Mouse (Mus musculus): ENCODE data around the gene Zmiz1. TPM values are rescaled to one million over a fixed set of nuclear protein-coding genes. Genes with fewer than 3 reads are reported as not detected.

Zmiz1 gene
- polyA plus RNA-seq, 1 experiment from 2014 or later, result 42.5 TPM

DNA sequence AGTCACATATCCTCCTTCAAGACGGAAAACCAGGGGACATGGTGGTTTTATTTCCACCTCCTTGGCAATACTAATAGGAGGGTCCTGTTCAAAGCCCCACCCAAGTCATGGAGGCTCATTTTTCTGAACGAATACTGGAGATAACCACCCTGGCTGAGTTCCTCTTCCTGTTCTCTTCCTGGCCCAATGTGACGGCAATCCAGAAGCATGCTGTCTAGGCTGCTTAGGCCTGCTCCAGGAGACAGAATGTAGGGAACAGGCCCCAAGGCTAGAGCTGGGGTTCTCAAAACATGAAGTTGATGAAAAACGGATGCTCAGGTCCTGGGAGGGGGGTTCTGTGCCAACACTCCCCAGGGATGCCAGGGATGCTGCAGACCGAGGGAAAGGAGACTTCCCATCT is 17.5 kb upstream of the Zmiz1 start:
- no peak overlapping the region for H3K27ac ChIP-seq
- H3K27me3 ChIP-seq (ENCODE audit: poor library complexity, severe bottlenecking), result 0 out of 2 replicates have a peak, but pooled peaks cover 7% of the 10 kb centered on the region
- no peak overlapping the region for H3K4me3 ChIP-seq
- WGBS, result 86% methylated on average over 5 of the region's 5 CpGs
- no peaks in the 10 kb centered on the region for H3K9me3 ChIP-seq
- H3K36me3 ChIP-seq (replicated peaks), result no peaks in the 10 kb centered on the region
- no peak for DNase-seq (ENCODE audit: extremely low spot score, low spot score)
- peaks cover 22% of the 10 kb centered on the region for H3K4me1 ChIP-seq

GRCm38 (mm10) chr14:25442676-25443075 is 16.3 kb upstream of the Zmiz1 start:
- 35% methylated on average over 2 of the region's 2 CpGs for WGBS
- no peaks in the 10 kb centered on the region for H3K9me3 ChIP-seq
- peak overlapping the region; percentile 41; the same call in 1 of the 2 replicates for H3K27ac ChIP-seq
- no peaks in the 10 kb centered on the region for H3K36me3 ChIP-seq (replicated peaks)
- peaks cover 22% of the 10 kb centered on the region for H3K4me1 ChIP-seq
- DNase-seq (ENCODE audit: extremely low spot score, low spot score), result no peak
- H3K4me3 ChIP-seq, result no peak overlapping the region
- 0 out of 2 replicates have a peak, but pooled peaks cover 12% of the 10 kb centered on the region for H3K27me3 ChIP-seq (ENCODE audit: poor library complexity, severe bottlenecking)

GRCm38 (mm10) chr14:25447136-25447775 is 11.7 kb upstream of the Zmiz1 start:
- WGBS, result 85% methylated on average over 6 of the region's 6 CpGs
- Histone ChIP-seq H3K9me3 (no peaks in the 10 kb centered on the region), H3K36me3 (replicated peaks) (no peaks in the 10 kb centered on the region), H3K4me1 (peaks cover 38% of the 10 kb centered on the region), H3K4me3 (no peak overlapping the region), H3K27me3 (ENCODE audit: poor library complexity, severe bottlenecking) (0 out of 2 replicates have a peak, but pooled peaks cover 8% of the 10 kb centered on the region), H3K27ac (peak overlapping the region; percentile 48; the same call in 1 of the 2 replicates)
- no peak for DNase-seq (ENCODE audit: extremely low spot score, low spot score)

GRCm38 (mm10) chr14:25448471-25448870 is 10.5 kb upstream of the Zmiz1 start:
- DNase-seq (ENCODE audit: extremely low spot score, low spot score), result no peak
- Histone ChIP-seq H3K4me1 (peaks cover 32% of the 10 kb centered on the region), H3K9me3 (no peaks in the 10 kb centered on the region), H3K27ac (peak overlapping the region; percentile 26), H3K4me3 (no peak overlapping the region), H3K27me3 (ENCODE audit: poor library complexity, severe bottlenecking) (peaks cover 12% of the 10 kb centered on the region; the same call in 1 of the 2 replicates), H3K36me3 (replicated peaks) (no peaks in the 10 kb centered on the region)
- 32% methylated on average over 2 of the region's 2 CpGs for WGBS

DNA sequence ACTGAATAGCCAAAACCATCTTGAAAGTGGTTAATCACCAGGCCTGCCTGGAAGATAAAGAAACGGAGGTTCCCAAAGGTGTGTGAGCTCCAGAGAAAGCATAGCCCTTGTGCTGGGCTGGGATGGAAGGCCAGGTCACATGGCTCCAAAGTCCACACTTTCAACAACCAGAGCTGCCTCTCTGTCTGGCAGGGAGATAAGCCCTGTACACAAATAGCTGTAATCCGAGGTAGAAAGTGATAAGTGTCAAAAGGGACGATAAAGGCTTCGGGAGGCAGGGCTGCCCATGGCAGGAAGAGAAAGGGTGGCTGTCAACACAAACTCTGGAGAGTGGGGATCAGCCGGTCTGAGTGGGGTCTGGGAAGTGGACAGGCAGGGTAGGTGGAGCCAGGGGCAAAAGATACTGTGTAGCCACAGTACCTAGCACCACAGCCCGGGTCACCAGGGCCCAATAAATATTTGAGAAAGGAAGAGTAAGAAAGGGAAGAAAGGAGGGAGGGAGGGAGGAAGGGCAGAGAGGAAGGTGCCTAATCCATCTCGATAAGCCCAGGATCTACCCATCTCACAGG is 7.8 kb upstream of the Zmiz1 start:
- 65% methylated on average over 7 of the region's 7 CpGs for WGBS
- no peak for DNase-seq (ENCODE audit: extremely low spot score, low spot score)
- Histone ChIP-seq H3K4me3 (no peak overlapping the region), H3K27ac (peak overlapping the region; percentile 33; the same call in 1 of the 2 replicates), H3K9me3 (no peaks in the 10 kb centered on the region), H3K36me3 (replicated peaks) (no peaks in the 10 kb centered on the region), H3K27me3 (ENCODE audit: poor library complexity, severe bottlenecking) (peaks cover 23% of the 10 kb centered on the region), H3K4me1 (peaks cover 39% of the 10 kb centered on the region)

GRCm38 (mm10) chr14:25451699-25452632 is 7.0 kb upstream of the Zmiz1 start:
- Histone ChIP-seq H3K27me3 (ENCODE audit: poor library complexity, severe bottlenecking) (peaks cover 22% of the 10 kb centered on the region), H3K9me3 (no peaks in the 10 kb centered on the region), H3K27ac (peak overlapping the region; percentile 25; the same call in 1 of the 2 replicates), H3K4me1 (peaks cover 47% of the 10 kb centered on the region), H3K36me3 (replicated peaks) (no peaks in the 10 kb centered on the region), H3K4me3 (no peak overlapping the region)
- 77% methylated on average over 10 of the region's 10 CpGs for WGBS
- DNase-seq (ENCODE audit: extremely low spot score, low spot score), result no peak

GRCm38 (mm10) chr14:25452633-25453025 is 6.4 kb upstream of the Zmiz1 start:
- H3K27ac ChIP-seq, result 0 out of 2 replicates have a peak overlapping the region, but pooled peaks have one; percentile 20
- peaks cover 18% of the 10 kb centered on the region for H3K27me3 ChIP-seq (ENCODE audit: poor library complexity, severe bottlenecking)
- H3K4me1 ChIP-seq, result peaks cover 54% of the 10 kb centered on the region
- H3K9me3 ChIP-seq, result no peaks in the 10 kb centered on the region
- H3K36me3 ChIP-seq (replicated peaks), result no peaks in the 10 kb centered on the region
- WGBS, result 65% methylated on average over 2 of the region's 2 CpGs
- DNase-seq (ENCODE audit: extremely low spot score, low spot score), result no peak
- H3K4me3 ChIP-seq, result no peak overlapping the region

- H3K27ac ChIP-seq, result peak overlapping the region; percentile 6; the same call in 1 of the 2 replicates
- peaks cover 53% of the 10 kb centered on the region for H3K4me1 ChIP-seq
- 89% methylated on average over 12 of the region's 12 CpGs for WGBS
- no peak overlapping the region for H3K4me3 ChIP-seq
- H3K36me3 ChIP-seq (replicated peaks), result no peaks in the 10 kb centered on the region
- peaks cover 18% of the 10 kb centered on the region for H3K27me3 ChIP-seq (ENCODE audit: poor library complexity, severe bottlenecking)
- no peaks in the 10 kb centered on the region for H3K9me3 ChIP-seq
- no peak for DNase-seq (ENCODE audit: extremely low spot score, low spot score)
Measured at GRCm38 (mm10) chr14:25454066-25454760, 4.8 kb upstream of the Zmiz1 start.

DNA sequence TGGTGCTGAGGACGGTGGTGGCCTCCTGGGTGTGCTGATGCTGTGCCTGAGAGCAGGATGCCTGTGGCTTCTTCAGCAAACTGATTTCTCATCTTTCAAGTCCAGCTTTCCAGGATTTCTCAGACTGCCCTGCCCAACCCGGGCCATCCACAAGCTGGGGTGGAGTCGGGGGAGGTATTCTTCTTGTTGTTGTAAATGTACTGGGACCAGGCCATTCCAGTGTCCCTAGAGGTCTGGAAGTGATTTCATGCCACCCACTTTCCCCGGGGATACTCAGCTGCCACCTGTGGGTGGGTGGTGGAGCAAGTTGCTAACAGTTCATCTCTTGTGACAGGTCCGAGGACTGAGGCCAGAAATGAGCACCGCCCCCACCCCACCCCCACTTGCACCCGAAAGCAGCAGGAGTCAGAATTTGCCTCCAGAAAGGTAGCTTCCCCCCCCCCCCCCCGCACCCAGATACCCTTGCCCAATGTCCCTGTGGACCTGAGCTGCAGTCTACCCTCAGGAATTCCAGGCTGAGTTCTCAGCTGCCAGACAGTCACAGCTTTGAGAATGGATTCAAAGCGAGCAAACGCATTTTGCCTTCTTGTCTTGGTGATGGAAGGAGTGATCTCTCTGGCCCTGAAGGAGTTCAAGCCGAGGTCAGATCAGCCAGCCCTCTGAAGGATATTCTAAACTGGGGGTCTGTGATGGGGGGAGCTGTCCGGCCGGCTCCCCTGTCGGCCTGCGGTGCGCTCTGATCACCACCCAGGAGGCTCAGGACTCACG is 2.1 kb upstream of the Zmiz1 start:
- H3K4me1 ChIP-seq, result peaks cover 57% of the 10 kb centered on the region
- H3K4me3 ChIP-seq, result peak overlapping the region; percentile 98
- H3K9me3 ChIP-seq, result no peaks in the 10 kb centered on the region
- DNase-seq (ENCODE audit: extremely low spot score, low spot score), result peak; percentile 46
- H3K36me3 ChIP-seq (replicated peaks), result no peaks in the 10 kb centered on the region
- peaks cover 18% of the 10 kb centered on the region for H3K27me3 ChIP-seq (ENCODE audit: poor library complexity, severe bottlenecking)
- WGBS, result 2% methylated on average over 17 of the region's 17 CpGs
- H3K27ac ChIP-seq, result peak overlapping the region; percentile 98

- H3K4me1 ChIP-seq, result peaks cover 59% of the 10 kb centered on the region
- peaks cover 18% of the 10 kb centered on the region for H3K27me3 ChIP-seq (ENCODE audit: poor library complexity, severe bottlenecking)
- no peaks in the 10 kb centered on the region for H3K9me3 ChIP-seq
- H3K36me3 ChIP-seq (replicated peaks), result no peaks in the 10 kb centered on the region
- WGBS, result under 1% methylated on average over 51 of the region's 52 CpGs
- peak overlapping the region; percentile 98 for H3K27ac ChIP-seq
- DNase-seq (ENCODE audit: extremely low spot score, low spot score), result peak; percentile 99
- peak overlapping the region; percentile 98 for H3K4me3 ChIP-seq
Measured at GRCm38 (mm10) chr14:25457434-25457957, 1.5 kb upstream of the Zmiz1 start.

DNA sequence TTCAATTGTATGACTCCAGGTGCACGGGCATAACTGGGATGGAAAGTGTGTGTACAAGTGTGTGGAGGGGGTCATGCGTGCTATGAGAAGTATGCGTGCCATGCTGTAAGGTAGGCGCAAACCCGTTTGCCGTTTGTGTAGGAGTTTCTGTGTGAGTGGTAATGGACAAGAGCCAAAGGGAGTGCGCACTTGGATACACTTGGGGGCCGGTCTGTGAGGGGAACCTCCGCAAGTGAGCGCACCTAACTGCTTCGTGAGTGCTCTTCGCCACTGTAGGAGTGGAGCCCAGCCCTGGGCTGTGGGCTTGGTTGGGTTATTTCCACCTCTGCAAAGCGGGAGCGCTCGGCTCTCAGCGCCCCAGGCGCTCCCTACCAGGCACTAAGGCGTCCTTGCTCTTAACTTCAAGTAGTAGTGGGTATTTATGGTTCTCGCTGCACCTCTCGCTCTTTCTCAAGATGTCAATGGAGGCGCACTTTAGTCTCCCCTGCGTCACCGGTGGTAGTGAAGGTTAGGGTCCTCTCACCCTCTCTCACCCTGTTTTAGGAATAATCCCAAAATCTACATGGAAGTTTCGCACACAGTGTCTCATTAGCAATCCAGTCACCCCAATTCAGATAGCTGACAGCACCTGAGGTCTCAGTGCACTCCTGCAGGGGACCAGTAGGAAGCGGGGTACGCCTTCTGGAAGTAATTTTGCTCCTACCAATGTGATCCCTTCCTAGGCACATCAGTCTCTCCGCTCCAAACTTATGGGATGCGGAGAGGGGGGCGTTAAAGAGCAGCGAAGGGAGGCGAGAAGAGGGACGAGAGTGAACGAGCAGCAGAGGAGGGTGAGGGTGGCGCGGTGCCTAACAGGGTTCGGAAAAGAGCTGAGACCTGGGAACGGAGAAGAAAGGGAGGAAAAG is 622 bp upstream of the Zmiz1 start:
- H3K27ac ChIP-seq, result peak overlapping the region; percentile 98
- H3K9me3 ChIP-seq, result no peaks in the 10 kb centered on the region
- no peaks in the 10 kb centered on the region for H3K36me3 ChIP-seq (replicated peaks)
- H3K4me1 ChIP-seq, result peaks cover 68% of the 10 kb centered on the region
- peak; percentile 53 for DNase-seq (ENCODE audit: extremely low spot score, low spot score)
- under 1% methylated on average over 37 of the region's 37 CpGs for WGBS
- H3K27me3 ChIP-seq (ENCODE audit: poor library complexity, severe bottlenecking), result peaks cover 15% of the 10 kb centered on the region
- peak overlapping the region; percentile 98 for H3K4me3 ChIP-seq

All from forebrain, embryonic 10.5 days (tissue).